In the genomic region with DNA sequence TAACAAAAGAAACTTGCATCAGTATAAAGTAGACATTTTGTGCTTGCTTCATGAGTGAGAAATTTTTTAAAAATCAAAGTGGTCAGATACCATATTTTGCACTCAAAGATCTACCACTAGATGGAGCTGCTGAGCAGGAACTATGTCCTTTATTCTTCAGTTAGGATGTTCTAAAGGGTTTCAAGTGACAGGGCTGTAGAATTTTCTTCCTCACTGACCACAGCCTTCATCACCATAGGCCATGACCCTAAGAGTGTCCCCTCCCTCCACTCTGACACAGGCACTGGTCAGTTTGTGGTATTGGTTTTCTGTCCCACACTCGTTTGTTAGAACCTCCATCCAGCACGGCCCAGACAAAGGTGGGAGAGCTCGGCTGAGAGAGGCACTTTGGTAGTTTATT, we compare ENCODE assay signal across 9 mouse cellular contexts. TPM values are rescaled to one million over a fixed set of nuclear protein-coding genes. Genes with fewer than 3 reads are reported as not detected.
DNase-seq lines count a peak whose midpoint lies in the region; ATAC-seq and TF ChIP-seq lines count a peak whose summit lies in the region.
"Had no signal": no experiment of that assay in that cellular context is flagged by ENCODE, and none has a peak within 500 bp of the region (broad histone marks: within the 10 kb centered on the region; RNA-seq: fewer than 3 reads in every experiment).

No protein-coding gene starts in this region.

- intact Hi-C loops in gastrocnemius, postnatal 14 days (cut with DNase I; ENCODE audit: low total_unique reads), result loop anchor here (5.0 kb wide), 1 partner anchor 60 kb away; no protein-coding TSS in a partner anchor

- peaks cover 4% of the 10 kb centered on the region; the same call in 1 of the 2 replicates for H3K4me1 ChIP-seq in kidney, adult 2 months (ENCODE audit: control insufficient read depth, insufficient read depth, low read length)
- H3K4me1 ChIP-seq in kidney, embryonic 14.5 days (ENCODE audit: control insufficient read depth, insufficient read depth, low read length), result peaks cover 18% of the 10 kb centered on the region; the same call in 1 of the 2 replicates
- H3K4me1 ChIP-seq in forebrain, embryonic 16.5 days (replicated peaks; ENCODE audit: control insufficient read depth, insufficient read depth, low read length), result no peaks in the 10 kb centered on the region

- H3K27me3 ChIP-seq in kidney, adult 2 months (replicated peaks; ENCODE audit: control insufficient read depth, insufficient read depth, low read length), result no peaks in the 10 kb centered on the region
- H3K27me3 ChIP-seq in kidney, embryonic 14.5 days (ENCODE audit: control insufficient read depth, insufficient read depth, low read length), result no peaks in the 10 kb centered on the region
- H3K27me3 ChIP-seq in forebrain, embryonic 16.5 days (replicated peaks; ENCODE audit: control insufficient read depth, insufficient read depth, low read length), result no peaks in the 10 kb centered on the region

- H3K9ac ChIP-seq in kidney, embryonic 14.5 days (ENCODE audit: low read depth, low read length), result no peak overlapping the region
- no peak overlapping the region for H3K9ac ChIP-seq in forebrain, embryonic 16.5 days (replicated peaks; ENCODE audit: low read depth, low read length)

- H3K36me3 ChIP-seq in kidney, adult 2 months (ENCODE audit: control insufficient read depth, insufficient read depth, low read length), result no peaks in the 10 kb centered on the region
- H3K36me3 ChIP-seq in kidney, embryonic 14.5 days (ENCODE audit: control insufficient read depth, insufficient read depth, low read length), result no peaks in the 10 kb centered on the region
- H3K36me3 ChIP-seq in forebrain, embryonic 16.5 days (ENCODE audit: control insufficient read depth, insufficient read depth), result no peaks in the 10 kb centered on the region

- no peak overlapping the region for H3K27ac ChIP-seq in kidney, adult 2 months (ENCODE audit: insufficient read depth, low read depth, low read length)
- H3K27ac ChIP-seq in kidney, embryonic 14.5 days (ENCODE audit: low read depth, low read length), result no peak overlapping the region
- H3K27ac ChIP-seq in forebrain, embryonic 16.5 days (ENCODE audit: low read length), result no peak overlapping the region

- TF ChIP-seq POLR2A in kidney, adult 2 months (IDR thresholded peaks at IDR 0.05; ENCODE audit: low read depth, low read length), result no peak

- H3K9me3 ChIP-seq in kidney, embryonic 14.5 days (ENCODE audit: control insufficient read depth, low read length), result no peaks in the 10 kb centered on the region
- H3K9me3 ChIP-seq in forebrain, embryonic 16.5 days (ENCODE audit: control insufficient read depth, low read length), result no peaks in the 10 kb centered on the region

- ATAC-seq in kidney, embryonic 14.5 days (ENCODE audit: low FRiP score, low TSS enrichment), result no peak; the same call in 1 of the 2 replicates
- ATAC-seq in forebrain, embryonic 16.5 days, result peak; percentile 43; the same call in 1 of the 2 replicates
- peak; percentile 73 for ATAC-seq in megakaryocyte-erythroid progenitor cell, adult 5-6 weeks (replicated peaks; ENCODE audit: low FRiP score, low TSS enrichment, poor library complexity, severe bottlenecking)

- peak; percentile 70 for DNase-seq in kidney, adult 2 months
- peak; percentile 58 to 59 for DNase-seq in B cell, adult 2 months
- DNase-seq in MN1 (ENCODE audit: low spot score), result peak; percentile 68
- DNase-seq in thymus, postnatal 4 days, result peak; percentile 31
- DNase-seq in gastrocnemius, postnatal 14 days, result no peak

- H3K4me3 ChIP-seq in kidney, adult 2 months (ENCODE audit: insufficient read depth, low read depth, low read length), result no peak overlapping the region
- H3K4me3 ChIP-seq in kidney, embryonic 14.5 days (ENCODE audit: low read length), result no peak overlapping the region
- H3K4me3 ChIP-seq in forebrain, embryonic 16.5 days (replicated peaks; ENCODE audit: low read length), result no peak overlapping the region

- H3K4me2 ChIP-seq in kidney, embryonic 14.5 days (replicated peaks; ENCODE audit: low read depth, low read length), result no peak overlapping the region
- no peak overlapping the region for H3K4me2 ChIP-seq in forebrain, embryonic 16.5 days (ENCODE audit: low read length)

- 78% methylated on average over 3 of the region's 3 CpGs for WGBS in kidney, adult 2 months
- WGBS in kidney, embryonic 14.5 days, result 59% methylated on average over 3 of the region's 3 CpGs
- 66% methylated on average over 3 of the region's 3 CpGs for WGBS in forebrain, embryonic 16.5 days

- peak; percentile 23; the same call in 1 of the 2 replicates for TF ChIP-seq CTCF in kidney, adult 2 months (conservative IDR thresholded peaks at IDR 0.05; ENCODE audit: insufficient read depth, insufficient read length, low read depth, low read length)

RNA-seq across cellular contexts. Expression of a gene that starts 7.4 kb away (rescaled TPM):
- polyA plus RNA-seq in kidney, adult 2 months (2012; rRNA removed), result not detected in 2 replicates
- polyA plus RNA-seq in kidney, embryonic 14.5 days (2014; fragmentation: Nextera tagmentation; extraction: Ambion mirVana), result not detected in 2 replicates
- polyA plus RNA-seq in forebrain, embryonic 16.5 days (2015; fragmentation: Nextera tagmentation; extraction: Ambion mirVana), result not detected in 2 replicates
- total RNA-seq in megakaryocyte-erythroid progenitor cell, adult 5-6 weeks (2014; fragmentation: Nextera tagmentation), result not detected in 2 replicates
- total RNA-seq in megakaryocyte-erythroid progenitor cell, adult 5-6 weeks (2017), result not detected in 2 replicates
- total RNA-seq in gastrocnemius, postnatal 14 days (2021), result not detected
- total RNA-seq: layer of hippocampus, postnatal 25 days had no signal

RNA-seq across cellular contexts. Expression of a gene that starts 9.4 kb away (rescaled TPM):
- polyA plus RNA-seq in kidney, adult 2 months (2012; rRNA removed), result 87.9 and 89.2 TPM in 2 replicates
- polyA plus RNA-seq in kidney, embryonic 14.5 days (2014; fragmentation: Nextera tagmentation; extraction: Ambion mirVana), result 44.2 and 59.0 TPM in 2 replicates
- polyA plus RNA-seq in forebrain, embryonic 16.5 days (2015; fragmentation: Nextera tagmentation; extraction: Ambion mirVana), result 3.6 and 4.5 TPM in 2 replicates
- total RNA-seq in megakaryocyte-erythroid progenitor cell, adult 5-6 weeks (2014; fragmentation: Nextera tagmentation), result not detected in 2 replicates
- 0.05 TPM in 1 of 2 replicates, not detected in the other for total RNA-seq in megakaryocyte-erythroid progenitor cell, adult 5-6 weeks (2017)
- 10 to 100 TPM; 22.2 to 35.7 TPM for total RNA-seq in gastrocnemius, postnatal 14 days (2021)

RNA-seq across cellular contexts. Expression of a gene that starts 11.6 kb away (rescaled TPM):
- 49.2 and 73.1 TPM in 2 replicates for polyA plus RNA-seq in kidney, adult 2 months (2012; rRNA removed)
- polyA plus RNA-seq in kidney, embryonic 14.5 days (2014; fragmentation: Nextera tagmentation; extraction: Ambion mirVana), result 32.6 and 47.0 TPM in 2 replicates
- polyA plus RNA-seq in forebrain, embryonic 16.5 days (2015; fragmentation: Nextera tagmentation; extraction: Ambion mirVana), result 32.9 and 34.4 TPM in 2 replicates
- total RNA-seq in megakaryocyte-erythroid progenitor cell, adult 5-6 weeks (2014; fragmentation: Nextera tagmentation), result 9.7 and 17.1 TPM in 2 replicates
- 9.8 and 14.7 TPM in 2 replicates for total RNA-seq in megakaryocyte-erythroid progenitor cell, adult 5-6 weeks (2017)
- 10 to 100 TPM; 18.5 to 19.0 TPM for total RNA-seq in gastrocnemius, postnatal 14 days (2021)

RNA-seq across cellular contexts. Expression of a gene that starts 11.7 kb away (rescaled TPM):
- 0.42 and 0.49 TPM in 2 replicates for polyA plus RNA-seq in kidney, adult 2 months (2012; rRNA removed)
- 0.77 TPM in 1 of 2 replicates, not detected in the other for polyA plus RNA-seq in kidney, embryonic 14.5 days (2014; fragmentation: Nextera tagmentation; extraction: Ambion mirVana)
- not detected in 2 replicates for polyA plus RNA-seq in forebrain, embryonic 16.5 days (2015; fragmentation: Nextera tagmentation; extraction: Ambion mirVana)
- total RNA-seq in megakaryocyte-erythroid progenitor cell, adult 5-6 weeks (2014; fragmentation: Nextera tagmentation), result not detected in 2 replicates
- not detected in 2 replicates for total RNA-seq in megakaryocyte-erythroid progenitor cell, adult 5-6 weeks (2017)
- 1 to 10 TPM in 1 of 2 experiments, not detected in 1; 2.0 TPM for total RNA-seq in gastrocnemius, postnatal 14 days (2021)
- total RNA-seq: layer of hippocampus, postnatal 25 days had no signal

RNA-seq across cellular contexts. Expression of a gene that starts 19.8 kb away (rescaled TPM):
- 4.3 and 6.1 TPM in 2 replicates for polyA plus RNA-seq in kidney, adult 2 months (2012; rRNA removed)
- polyA plus RNA-seq in kidney, embryonic 14.5 days (2014; fragmentation: Nextera tagmentation; extraction: Ambion mirVana), result 5.7 and 6.6 TPM in 2 replicates
- polyA plus RNA-seq in forebrain, embryonic 16.5 days (2015; fragmentation: Nextera tagmentation; extraction: Ambion mirVana), result 15.8 and 17.2 TPM in 2 replicates
- total RNA-seq in megakaryocyte-erythroid progenitor cell, adult 5-6 weeks (2014; fragmentation: Nextera tagmentation), result 1.7 and 1.9 TPM in 2 replicates
- total RNA-seq in megakaryocyte-erythroid progenitor cell, adult 5-6 weeks (2017), result 2.0 and 3.0 TPM in 2 replicates
- 1 to 10 TPM; 5.2 to 5.5 TPM for total RNA-seq in gastrocnemius, postnatal 14 days (2021)
